Mouse (Mus musculus) cerebellum, adult 2 months (tissue): Measurements from ENCODE around the gene Gm11549.

Source experiments
- CTCF ChIP-seq: fragments of 200-500 bp; IDR thresholded peaks from 2 replicates; pipeline ENCODE4 v1.5.1; 2011; ENCODE audit warnings: low read depth, mild to moderate bottlenecking, control low read depth, low read length, moderate library complexity, borderline replicate concordance; ENCODE audit not compliant: insufficient read depth
- POLR2A ChIP-seq: fragments of 200-500 bp; IDR thresholded peaks from 2 replicates; pipeline ENCODE4 v1.6.1; 2011; ENCODE audit warnings: low read length, control low read depth, borderline replicate concordance; ENCODE audit not compliant: insufficient read depth

- TF ChIP-seq CTCF (no peak), POLR2A (no peak)
Observed at GRCm38 (mm10) chr3:36474421-36474820, 47.2 kb downstream of the Gm11549 start.
